Comparison of ENCODE assay signal across 9 mouse cellular contexts in genomic region chr7:4659911-4660443, GRCm38 (mm10). TPM values are rescaled to one million over a fixed set of nuclear protein-coding genes. Genes with fewer than 3 reads are reported as not detected.
A peak's percentile ranks its signal among the peaks of the same experiment; 100 is the strongest.
DNase-seq lines count a peak whose midpoint lies in the region; ATAC-seq and TF ChIP-seq lines count a peak whose summit lies in the region.
"Had no signal": no experiment of that assay in that cellular context is flagged by ENCODE, and none has a peak within 500 bp of the region (broad histone marks: within the 10 kb centered on the region; RNA-seq: fewer than 3 reads in every experiment).

No protein-coding gene starts in this region.

- H3K4me1 ChIP-seq in kidney, adult 2 months (ENCODE audit: control insufficient read depth, insufficient read depth, low read length), result peaks cover 19% of the 10 kb centered on the region; the same call in 1 of the 2 replicates
- peaks cover 42% of the 10 kb centered on the region for H3K4me1 ChIP-seq in hindbrain, embryonic 10.5 days (replicated peaks)
- peaks cover 23% of the 10 kb centered on the region for H3K4me1 ChIP-seq in midbrain, embryonic 11.5 days (ENCODE audit: control insufficient read depth, insufficient read depth, low read length)

- H3K9ac ChIP-seq in midbrain, embryonic 11.5 days (ENCODE audit: low read length), result peak overlapping the region; percentile 85

- 40% methylated on average over 3 of the region's 3 CpGs for WGBS in kidney, adult 2 months
- 69% methylated on average over 3 of the region's 3 CpGs for WGBS in hindbrain, embryonic 10.5 days
- WGBS in midbrain, embryonic 11.5 days, result 62% methylated on average over 3 of the region's 3 CpGs

- peak; percentile 71 for DNase-seq in kidney, adult 2 months
- DNase-seq in kidney, postnatal 4 days, result no peak
- DNase-seq in brain, adult 2 months (ENCODE audit: low read depth, low spot score), result peak; percentile 29
- no peak for DNase-seq in hindbrain, embryonic 10.5 days (ENCODE audit: low spot score)
- no peak for DNase-seq in midbrain, embryonic 11.5 days (ENCODE audit: low spot score, missing footprints)
- DNase-seq in ovary, postnatal 36 days (ENCODE audit: low spot score), result no peak
- DNase-seq in adrenal gland, postnatal 25 days, result no peak
- no peak for DNase-seq in spleen, postnatal 14 days (ENCODE audit: low spot score in 2 of 2)

- H3K4me2 ChIP-seq in midbrain, embryonic 11.5 days, result peak overlapping the region; percentile 92

- no peak for ATAC-seq in midbrain, embryonic 11.5 days (ENCODE audit: low FRiP score)

- no peak overlapping the region for H3K27ac ChIP-seq in kidney, adult 2 months (ENCODE audit: insufficient read depth, low read depth, low read length)
- H3K27ac ChIP-seq in hindbrain, embryonic 10.5 days, result peak overlapping the region; percentile 96
- H3K27ac ChIP-seq in midbrain, embryonic 11.5 days (ENCODE audit: low read depth, low read length), result peak overlapping the region; percentile 91; the same call in 1 of the 2 replicates

- no peak overlapping the region for H3K4me3 ChIP-seq in kidney, adult 2 months (ENCODE audit: insufficient read depth, low read depth, low read length)
- H3K4me3 ChIP-seq in hindbrain, embryonic 10.5 days, result peak overlapping the region; percentile 89
- peak overlapping the region; percentile 86 for H3K4me3 ChIP-seq in midbrain, embryonic 11.5 days (ENCODE audit: low read depth, low read length)

- H3K36me3 ChIP-seq in kidney, adult 2 months (ENCODE audit: control insufficient read depth, insufficient read depth, low read length), result no peaks in the 10 kb centered on the region
- peaks cover 41% of the 10 kb centered on the region for H3K36me3 ChIP-seq in hindbrain, embryonic 10.5 days
- H3K36me3 ChIP-seq in midbrain, embryonic 11.5 days (ENCODE audit: control insufficient read depth, insufficient read depth, low read length), result no peaks in the 10 kb centered on the region

- no peak for TF ChIP-seq CTCF in kidney, adult 2 months (conservative IDR thresholded peaks at IDR 0.05; ENCODE audit: insufficient read depth, insufficient read length, low read depth, low read length)

- TF ChIP-seq POLR2A in kidney, adult 2 months (IDR thresholded peaks at IDR 0.05; ENCODE audit: low read depth, low read length), result no peak

- H3K27me3 ChIP-seq in kidney, adult 2 months (replicated peaks; ENCODE audit: control insufficient read depth, insufficient read depth, low read length), result no peaks in the 10 kb centered on the region
- no peaks in the 10 kb centered on the region for H3K27me3 ChIP-seq in hindbrain, embryonic 10.5 days (ENCODE audit: insufficient read depth, poor library complexity, severe bottlenecking)
- no peaks in the 10 kb centered on the region for H3K27me3 ChIP-seq in midbrain, embryonic 11.5 days (ENCODE audit: control insufficient read depth, insufficient read depth, low read length)

- no peaks in the 10 kb centered on the region for H3K9me3 ChIP-seq in hindbrain, embryonic 10.5 days
- no peaks in the 10 kb centered on the region for H3K9me3 ChIP-seq in midbrain, embryonic 11.5 days (ENCODE audit: control insufficient read depth, low read length)

RNA-seq across cellular contexts. Expression of gene Ppp6r1, which starts 1.2 kb away (rescaled TPM):
- polyA plus RNA-seq in kidney, adult 2 months (2012; rRNA removed), result 103 and 109 TPM in 2 replicates
- polyA plus RNA-seq in hindbrain, embryonic 10.5 days (2016; fragmentation: Nextera tagmentation; extraction: Ambion mirVana), result 9.4 and 11.5 TPM in 2 replicates
- 4.4 and 6.1 TPM in 2 replicates for polyA plus RNA-seq in midbrain, embryonic 11.5 days (2014; fragmentation: Nextera tagmentation; extraction: Ambion mirVana)
- 98.1 and 99.6 TPM in 2 replicates for total RNA-seq in adrenal gland, postnatal 25 days (2021)

RNA-seq across cellular contexts. Expression of gene Hspbp1, which starts 24.9 kb away (rescaled TPM):
- polyA plus RNA-seq in kidney, adult 2 months (2012; rRNA removed), result 36.6 and 39.4 TPM in 2 replicates
- 131 and 139 TPM in 2 replicates for polyA plus RNA-seq in hindbrain, embryonic 10.5 days (2016; fragmentation: Nextera tagmentation; extraction: Ambion mirVana)
- polyA plus RNA-seq in midbrain, embryonic 11.5 days (2014; fragmentation: Nextera tagmentation; extraction: Ambion mirVana), result 111 and 113 TPM in 2 replicates
- total RNA-seq in adrenal gland, postnatal 25 days (2021), result 42.2 and 47.8 TPM in 2 replicates

RNA-seq across cellular contexts. Expression of gene Tmem86b, which starts 28.8 kb away (rescaled TPM):
- 83.0 and 86.5 TPM in 2 replicates for polyA plus RNA-seq in kidney, adult 2 months (2012; rRNA removed)
- polyA plus RNA-seq in hindbrain, embryonic 10.5 days (2016; fragmentation: Nextera tagmentation; extraction: Ambion mirVana), result 2.1 and 2.2 TPM in 2 replicates
- polyA plus RNA-seq in midbrain, embryonic 11.5 days (2014; fragmentation: Nextera tagmentation; extraction: Ambion mirVana), result 2.4 and 3.6 TPM in 2 replicates
- 9.3 and 10.2 TPM in 2 replicates for total RNA-seq in adrenal gland, postnatal 25 days (2021)

RNA-seq across cellular contexts. Expression of gene Brsk1, which starts 30.4 kb away (rescaled TPM):
- polyA plus RNA-seq in kidney, adult 2 months (2012; rRNA removed), result 1.7 and 2.3 TPM in 2 replicates
- polyA plus RNA-seq in hindbrain, embryonic 10.5 days (2016; fragmentation: Nextera tagmentation; extraction: Ambion mirVana), result 1.7 and 2.8 TPM in 2 replicates
- polyA plus RNA-seq in midbrain, embryonic 11.5 days (2014; fragmentation: Nextera tagmentation; extraction: Ambion mirVana), result 2.3 and 3.2 TPM in 2 replicates
- 4.2 and 6.5 TPM in 2 replicates for total RNA-seq in adrenal gland, postnatal 25 days (2021)

RNA-seq across cellular contexts. Expression of gene Ptprh, which starts 56.1 kb away (rescaled TPM):
- 0.22 and 0.24 TPM in 2 replicates for polyA plus RNA-seq in kidney, adult 2 months (2012; rRNA removed)
- polyA plus RNA-seq in hindbrain, embryonic 10.5 days (2016; fragmentation: Nextera tagmentation; extraction: Ambion mirVana), result not detected in 2 replicates
- polyA plus RNA-seq in midbrain, embryonic 11.5 days (2014; fragmentation: Nextera tagmentation; extraction: Ambion mirVana), result not detected in 2 replicates
- not detected in 2 replicates for total RNA-seq in adrenal gland, postnatal 25 days (2021)
- total RNA-seq: gastrocnemius, postnatal 25 days had no signal

Comparison
In these comparisons a context has a peak if more than half of its experiments do, and no peak if none do; other contexts are left out.
1. DNase-seq: peak in kidney, adult 2 months (single experiment) and brain, adult 2 months (single experiment); none in kidney, postnatal 4 days (0 of 2), hindbrain, embryonic 10.5 days (single experiment), midbrain, embryonic 11.5 days (single experiment), ovary, postnatal 36 days (single experiment), adrenal gland, postnatal 25 days (single experiment) and spleen, postnatal 14 days (0 of 2).
2. RNA of gene Tmem86b, which starts 28.8 kb away (polyA plus RNA-seq): 83.0 to 86.5 TPM in kidney, adult 2 months; 2.4 to 3.6 TPM in midbrain, embryonic 11.5 days and 2.1 to 2.2 TPM in hindbrain, embryonic 10.5 days; every median in the first group is over 10 times any median in the second.